Mouse (Mus musculus) spleen, postnatal 36 days (tissue): Measurements from ENCODE around the gene Slc25a3.
A peak's percentile ranks its signal among the peaks of the same experiment; 100 is the strongest.

Experiments used
- DNase-seq, 2 experiments: peaks; one replicate each; pipeline ENCODE4 v3.0.0; 2022; ENCODE audit warnings: low spot score in 2 of 2, mixed read lengths in 1 of 2

Gene Slc25a3

DNA sequence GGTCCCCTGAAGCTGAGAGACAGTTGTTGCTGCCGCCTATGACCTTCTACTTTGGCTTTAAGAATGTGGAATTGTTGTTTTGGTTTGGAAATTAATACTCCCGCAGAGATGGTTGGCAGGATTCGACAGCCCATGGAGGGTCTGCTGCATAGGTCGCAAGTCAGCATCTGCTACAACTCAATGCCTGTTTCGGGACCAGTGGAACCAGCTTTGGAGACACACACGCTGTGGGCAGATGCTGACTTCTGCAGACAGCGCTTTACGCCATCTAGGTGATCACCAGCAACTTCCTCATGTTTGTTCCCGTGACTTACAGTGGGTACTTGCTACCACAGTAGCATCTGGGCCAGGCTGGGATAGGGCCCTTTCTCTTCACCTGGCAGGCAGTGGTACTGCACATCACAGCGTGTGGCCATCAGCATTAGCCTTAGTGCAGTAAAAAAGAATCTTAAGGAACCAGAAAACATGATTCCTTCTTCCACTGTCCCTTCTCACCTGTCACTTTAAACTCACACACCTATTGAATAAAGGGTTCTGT lies 18.9 kb upstream of the Slc25a3 start:
- DNase-seq: no peak

DNA sequence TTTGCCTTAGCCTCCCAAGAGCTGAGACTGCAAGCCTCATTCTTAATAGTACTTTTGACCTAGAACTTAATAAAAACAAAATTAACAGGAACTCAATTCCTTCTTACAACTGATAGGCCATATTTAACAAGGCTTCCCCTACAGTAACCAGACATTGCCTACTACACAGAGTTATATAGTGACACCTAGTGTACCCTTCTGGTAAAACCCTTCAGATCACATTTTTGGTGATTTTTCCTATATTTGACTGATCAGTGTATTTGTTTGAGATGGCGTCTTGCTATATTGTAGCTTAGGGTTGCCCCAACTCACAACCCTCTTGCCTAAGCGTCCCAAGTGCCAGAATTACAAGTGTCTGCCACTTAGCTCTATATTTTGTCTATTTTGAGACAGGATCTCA lies 17.7 kb upstream of the Slc25a3 start:
- DNase-seq: peak in 1 of 2 experiments; percentile 23

DNA sequence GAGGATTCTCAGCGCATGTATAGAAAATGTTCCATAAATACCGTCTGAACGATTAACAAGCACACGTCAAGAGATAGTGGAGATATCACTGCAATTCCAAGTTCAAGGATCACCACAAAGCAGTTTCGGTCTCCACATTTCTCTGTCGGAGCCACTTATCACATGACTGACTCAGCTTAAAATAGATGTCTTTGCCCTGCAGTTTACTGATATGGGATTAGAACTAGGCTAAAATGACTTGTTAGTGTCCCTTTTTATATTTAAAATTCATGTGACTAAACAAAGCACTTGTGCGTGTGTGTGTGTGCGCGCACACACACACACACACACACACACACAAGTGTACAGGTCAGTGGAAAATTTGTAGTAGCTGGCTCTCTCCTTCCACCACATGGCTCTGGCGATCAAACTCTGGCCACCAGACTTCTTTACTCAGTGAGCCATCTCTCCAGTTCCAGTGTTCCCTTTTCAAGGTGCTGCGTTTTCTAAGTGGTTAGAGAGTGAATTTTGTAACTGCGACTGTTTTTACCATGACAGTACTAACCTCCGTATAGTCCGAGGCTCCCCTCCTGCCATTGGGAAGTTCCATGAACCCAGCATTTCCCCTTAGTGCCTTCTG lies 15.4 kb upstream of the Slc25a3 start:
- no peak for DNase-seq

DNA sequence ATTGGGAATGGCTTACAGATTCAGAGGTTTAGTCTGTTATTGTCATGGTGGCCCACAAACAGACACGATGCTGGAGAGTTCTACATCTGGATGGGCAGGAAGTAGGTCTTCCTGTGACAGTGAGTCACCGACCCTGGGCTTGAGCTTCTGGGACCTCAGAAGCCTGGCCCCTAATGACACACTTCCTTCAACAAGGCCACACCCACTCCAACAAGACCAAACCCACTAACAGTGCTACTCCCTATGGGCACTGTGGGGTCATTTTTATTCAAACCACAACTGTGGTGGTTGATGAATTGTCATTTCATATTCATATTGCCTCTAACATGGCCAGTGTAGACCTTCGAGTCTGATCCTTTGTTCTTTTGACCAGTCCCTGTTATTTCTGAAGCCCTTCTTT lies 14.5 kb upstream of the Slc25a3 start:
- peak in 1 of 2 experiments; percentile 22 for DNase-seq

DNA sequence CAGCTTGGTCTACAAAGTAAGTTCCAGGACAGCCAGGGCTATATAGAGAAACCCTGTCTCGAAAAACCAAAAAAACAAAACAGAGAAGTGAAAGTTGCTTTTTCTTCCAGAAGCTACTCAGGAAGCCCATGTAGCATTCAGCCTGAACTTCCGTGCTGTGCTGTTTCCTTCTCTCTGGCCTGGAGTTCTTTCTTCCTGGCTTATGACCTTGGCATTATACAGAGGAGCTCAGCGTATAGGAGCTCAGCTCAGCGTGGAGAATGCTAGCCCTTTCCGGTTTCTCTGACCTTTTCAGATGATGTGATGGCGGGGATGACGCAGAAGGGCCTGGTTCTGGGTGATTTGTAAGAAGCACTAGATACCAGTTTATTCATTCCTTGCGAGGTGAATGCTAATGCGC lies 13.5 kb upstream of the Slc25a3 start:
- DNase-seq: peak in 1 of 2 experiments; percentile 10

DNA sequence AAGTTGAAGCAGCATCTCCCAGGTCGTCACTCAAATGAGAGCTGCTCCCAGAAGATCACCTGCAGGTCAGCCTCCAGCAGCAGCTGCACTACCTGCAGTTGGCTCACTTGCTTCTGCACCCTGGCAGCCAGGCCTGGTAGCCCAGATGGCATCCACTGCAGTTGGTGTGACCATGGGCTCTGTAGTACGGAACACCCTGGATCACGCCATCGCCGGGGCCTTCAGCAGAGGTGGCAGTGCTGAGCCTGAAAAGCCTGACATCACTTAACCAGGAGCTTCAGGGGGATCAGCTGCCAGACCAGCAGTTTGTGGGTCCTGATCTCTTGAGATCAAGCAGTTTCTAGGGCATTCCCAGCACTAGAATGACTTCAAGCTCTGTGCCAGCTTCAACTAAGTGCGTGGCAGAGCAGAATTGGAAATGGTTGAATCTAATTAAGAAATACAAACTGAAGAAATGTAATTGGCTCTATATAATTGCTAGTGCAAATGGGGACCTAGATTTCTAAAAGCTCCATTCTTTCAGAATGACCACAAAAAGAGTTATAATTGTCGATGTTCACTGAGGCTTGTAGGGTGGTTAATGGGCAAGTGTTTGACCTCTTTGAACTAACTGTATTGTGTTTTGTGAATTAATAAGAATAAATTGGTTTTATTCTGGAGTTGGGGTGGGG lies 11.6 kb upstream of the Slc25a3 start:
- DNase-seq: no peak

DNA sequence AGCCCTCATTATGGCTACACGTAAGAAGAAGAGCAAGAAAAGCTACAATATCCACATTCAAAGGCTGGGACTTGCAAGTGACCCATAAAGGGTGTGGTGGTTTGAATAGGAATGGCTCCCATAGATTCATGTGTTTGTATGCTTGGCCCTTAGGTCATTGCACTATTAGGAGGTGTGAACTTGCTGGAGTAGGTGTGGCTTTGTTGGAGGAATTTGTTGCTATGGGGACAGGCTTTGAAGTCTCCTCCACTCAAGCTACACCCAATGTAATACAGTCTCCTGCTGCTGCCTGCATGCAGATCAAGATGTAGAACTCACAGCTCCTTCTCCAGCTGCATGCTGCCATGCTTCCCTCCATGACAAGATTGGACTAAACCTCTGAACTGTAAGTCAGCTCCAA lies 7.7 kb upstream of the Slc25a3 start:
- no peak for DNase-seq

DNA sequence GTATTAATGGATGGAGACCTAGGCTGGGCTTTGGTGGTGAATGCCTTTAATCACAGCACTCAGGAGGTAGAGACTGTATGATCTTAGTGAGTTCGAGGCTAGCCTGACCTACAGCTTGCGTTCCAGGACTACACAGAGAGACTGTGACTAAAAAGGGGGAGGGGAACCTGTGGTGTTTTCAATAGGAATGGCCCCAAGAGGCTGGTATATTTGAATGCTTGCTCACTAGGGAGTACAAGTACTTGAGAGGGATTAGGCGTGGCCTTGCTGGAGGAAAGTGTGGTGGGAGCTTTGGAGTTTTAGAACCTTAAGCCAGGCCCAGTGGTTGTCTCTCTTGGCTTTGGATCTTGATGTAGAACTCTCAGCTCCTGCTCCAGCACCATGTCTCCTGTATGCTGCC lies 6.9 kb upstream of the Slc25a3 start:
- no peak for DNase-seq

DNA sequence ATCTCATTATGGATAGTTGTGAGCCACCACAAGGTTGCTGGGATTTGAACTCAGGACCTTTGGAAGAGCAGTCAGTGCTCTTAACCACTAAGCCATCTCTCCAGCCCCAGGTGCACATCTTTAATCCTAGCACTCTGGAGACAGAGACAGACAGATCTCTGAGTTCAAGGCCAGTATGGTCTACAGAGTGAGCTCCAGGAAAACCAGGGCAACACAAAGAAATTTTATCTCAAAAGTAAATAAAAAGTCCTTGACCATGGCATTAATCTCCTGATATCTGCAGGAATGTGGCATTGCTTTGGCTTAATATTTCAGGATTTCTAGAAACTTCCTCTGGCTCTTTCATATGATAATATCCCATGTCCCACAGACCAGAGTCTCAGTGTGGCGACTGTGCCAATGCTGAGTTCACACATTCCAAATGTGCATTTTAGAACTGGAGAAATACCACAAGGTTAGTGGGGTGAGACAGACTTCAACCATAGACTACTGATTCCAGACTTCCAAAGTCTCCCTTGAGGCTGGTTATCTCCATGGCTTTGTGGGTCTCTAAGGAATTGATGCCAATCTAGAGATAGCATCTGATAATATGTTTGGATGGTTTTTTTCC lies 4.8 kb upstream of the Slc25a3 start:
- DNase-seq: no peak

DNA sequence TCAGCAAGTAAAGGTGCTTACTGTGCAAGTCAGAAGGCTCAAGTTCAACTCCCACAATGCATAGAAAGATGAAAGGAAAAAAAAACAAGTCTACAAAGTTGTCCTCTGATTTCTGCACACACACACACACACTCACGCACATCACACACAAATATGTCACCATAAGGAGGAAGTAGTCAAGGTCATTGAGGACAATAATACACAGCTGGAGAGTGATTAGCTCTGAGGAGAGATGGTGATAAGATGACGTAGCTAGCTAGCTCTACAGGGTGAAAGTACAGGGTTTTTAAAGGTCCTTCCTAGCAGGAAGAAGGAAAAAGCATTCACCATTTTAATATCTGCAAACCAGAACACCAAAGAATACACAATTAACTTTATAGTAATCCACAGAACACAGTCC lies 3.5 kb upstream of the Slc25a3 start:
- no peak for DNase-seq

DNA sequence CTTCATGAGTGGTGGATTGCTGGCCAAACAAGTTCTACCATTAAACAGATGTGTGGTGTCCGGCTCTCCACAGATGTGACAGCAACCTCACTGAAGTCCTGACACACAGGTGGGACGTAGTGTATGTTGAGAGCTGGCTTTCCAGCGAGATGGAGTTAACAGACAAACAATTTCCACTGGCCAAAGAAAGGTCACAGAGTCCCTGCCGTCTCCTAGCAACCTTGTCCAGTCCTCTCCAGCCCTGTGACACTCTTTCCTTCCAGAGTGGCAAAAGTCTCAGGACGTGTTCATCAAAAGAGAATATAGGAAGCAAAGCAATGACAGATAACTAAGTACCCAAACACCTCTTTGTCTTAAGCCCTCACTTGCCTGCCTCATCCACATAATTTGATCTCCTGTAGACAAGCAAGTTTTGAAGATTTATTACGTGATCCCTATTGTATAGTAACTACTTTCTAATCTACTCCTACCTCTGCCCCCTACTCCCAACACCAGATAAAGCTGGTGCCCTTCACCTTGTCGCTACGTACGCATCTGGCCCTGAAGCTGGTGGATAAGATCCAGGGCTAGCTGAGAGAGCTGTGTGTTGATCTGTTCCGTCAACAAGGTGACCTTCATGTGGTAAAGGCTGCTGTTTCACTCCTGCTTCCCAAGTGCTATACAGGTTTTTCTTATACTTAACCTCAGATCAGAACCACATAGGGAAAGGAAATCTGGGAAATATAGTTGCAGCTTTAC lies 2.9 kb upstream of the Slc25a3 start:
- DNase-seq: no peak

DNA sequence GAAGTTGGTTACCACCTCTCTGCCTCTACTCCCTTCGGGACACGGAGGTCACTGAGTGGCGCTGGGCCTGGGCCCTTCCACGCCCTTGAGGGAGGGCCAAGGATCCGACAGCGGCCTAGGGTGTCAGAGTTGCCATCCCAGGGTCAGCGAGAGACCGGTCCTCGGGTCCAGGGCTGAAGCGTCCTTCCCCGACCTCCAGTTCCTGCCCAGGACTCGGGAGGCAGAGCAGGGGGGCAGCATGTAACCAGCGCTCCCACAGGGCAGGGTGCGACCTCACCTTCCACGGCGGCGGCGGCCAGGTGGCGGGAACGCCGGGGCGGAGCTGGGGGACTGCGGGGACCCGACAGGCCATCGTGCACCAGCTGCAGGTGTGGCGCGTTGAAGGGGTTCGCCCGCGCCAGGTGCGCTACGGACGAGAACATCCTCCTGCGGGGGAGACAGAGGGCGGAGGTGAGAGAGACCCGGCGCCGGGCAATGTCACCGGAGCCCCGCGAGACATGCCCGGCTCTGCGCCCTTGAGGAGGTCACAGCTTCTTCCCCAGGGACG lies 505 bp downstream of the Slc25a3 start:
- peak; percentile 32 to 55 for DNase-seq

DNA sequence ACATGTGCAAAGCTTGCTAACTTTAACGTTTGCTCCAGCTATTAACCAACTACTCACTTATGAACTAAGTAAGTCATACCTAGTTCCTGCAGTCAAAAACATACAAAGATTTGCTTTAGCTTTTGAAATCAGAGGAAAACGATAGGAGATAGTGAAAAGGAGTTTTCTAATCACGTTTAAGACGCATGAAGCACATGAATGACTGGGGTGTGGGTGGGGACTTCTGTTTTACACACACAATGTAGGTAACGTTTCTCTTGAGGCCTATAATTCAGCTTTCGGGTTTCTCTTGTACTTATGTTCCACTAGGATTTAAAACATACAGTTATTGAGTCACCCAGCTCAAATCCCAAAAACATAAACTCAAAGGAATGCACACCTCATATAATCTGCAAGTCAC lies 1.2 kb downstream of the Slc25a3 start:
- DNase-seq: no peak

DNA sequence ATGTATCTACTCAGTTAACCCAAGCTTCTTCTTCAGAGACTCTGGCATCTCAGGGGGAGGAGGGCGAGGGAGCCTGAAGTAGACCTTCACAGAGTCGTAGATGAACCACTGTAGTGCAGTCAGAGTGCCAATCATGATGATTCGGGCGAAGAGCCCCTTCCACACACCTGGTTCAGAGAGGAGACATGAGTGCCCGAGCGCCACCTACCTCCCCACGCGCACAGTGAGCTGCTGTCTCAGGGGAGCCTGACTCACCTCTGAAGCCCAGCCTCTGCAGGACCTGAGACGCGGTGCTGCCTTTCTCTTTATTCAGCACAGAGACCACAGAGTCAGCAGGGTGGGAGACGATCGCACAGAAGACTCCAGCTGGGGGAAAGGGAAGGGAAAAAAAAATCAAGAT lies 6.9 kb downstream of the Slc25a3 start:
- DNase-seq: no peak

DNA sequence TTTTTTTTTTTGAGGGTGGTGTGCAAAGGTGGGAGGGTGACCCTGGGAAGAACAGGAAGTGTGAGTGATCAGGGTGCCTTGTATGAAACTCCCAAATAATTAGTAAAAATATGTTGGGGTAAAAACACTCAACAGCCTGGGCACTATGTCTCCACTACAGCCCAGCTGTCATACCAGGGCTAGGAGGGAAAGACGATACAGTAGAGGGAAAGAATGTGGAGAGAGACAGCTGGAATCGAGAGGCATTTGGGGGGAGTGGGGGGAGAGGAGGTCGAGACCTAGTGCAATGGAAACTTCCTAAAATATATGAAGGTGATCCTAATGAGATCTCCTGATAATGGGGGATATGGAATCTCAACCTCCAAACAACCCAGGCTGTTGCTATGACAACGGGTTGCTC lies 14.0 kb downstream of the Slc25a3 start:
- no peak for DNase-seq

DNA sequence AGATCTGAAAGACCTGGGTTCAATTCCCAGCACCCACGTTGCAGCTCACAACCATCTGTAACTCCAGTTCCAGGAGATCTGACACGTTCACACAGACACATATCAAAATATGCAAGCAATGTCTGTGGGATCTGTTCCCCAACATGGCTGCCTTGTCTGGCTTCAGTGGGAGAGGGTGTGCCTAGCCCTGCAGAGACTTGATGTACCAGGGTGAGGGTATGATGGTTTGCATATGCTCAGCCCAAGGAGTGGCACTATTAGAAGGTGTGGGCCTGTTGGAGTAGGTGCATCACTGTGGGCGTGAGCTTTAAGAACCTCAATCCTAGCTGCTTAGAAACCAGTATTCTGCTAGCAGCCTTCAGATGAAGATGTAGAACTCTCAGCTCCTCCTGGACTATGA lies 17.9 kb downstream of the Slc25a3 start:
- no peak for DNase-seq

DNA sequence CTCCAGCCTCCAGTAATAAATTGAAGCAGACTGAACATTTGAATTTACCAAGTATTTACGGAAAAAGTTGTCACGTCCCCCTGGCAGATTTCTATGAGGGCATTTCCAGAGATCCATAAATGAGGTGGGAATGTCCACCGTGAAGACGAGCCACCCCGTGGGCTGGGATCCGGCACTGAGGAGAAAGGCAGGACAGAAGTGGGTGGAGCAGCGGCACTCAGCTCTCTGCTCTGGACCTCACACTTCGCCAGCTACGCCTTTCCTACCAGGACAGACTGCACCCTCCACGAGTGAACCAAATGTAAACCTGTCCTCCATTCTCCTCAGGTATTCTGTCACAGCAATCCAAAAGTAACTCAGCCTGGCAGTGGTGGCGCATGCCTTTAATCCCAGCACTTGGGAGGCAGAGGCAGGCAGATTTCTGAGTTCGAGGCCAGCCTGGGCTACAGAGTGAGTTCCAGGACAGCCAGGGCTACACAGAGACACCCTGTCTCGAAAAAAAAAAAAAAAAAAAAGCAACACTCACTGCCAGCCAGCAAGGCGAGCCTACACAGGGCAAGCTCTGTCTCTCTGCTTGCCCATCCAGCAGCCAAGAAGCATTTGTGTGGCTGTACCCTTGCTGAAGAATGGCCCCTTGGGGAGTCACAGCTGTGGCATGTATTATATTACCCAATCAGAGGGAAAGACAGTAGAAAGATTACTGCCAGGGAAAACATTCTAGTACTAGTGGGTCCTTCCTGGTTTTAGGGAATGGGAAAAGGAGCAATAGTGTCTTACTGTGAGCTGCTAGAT lies 20.9 kb downstream of the Slc25a3 start:
- DNase-seq: no peak

DNA sequence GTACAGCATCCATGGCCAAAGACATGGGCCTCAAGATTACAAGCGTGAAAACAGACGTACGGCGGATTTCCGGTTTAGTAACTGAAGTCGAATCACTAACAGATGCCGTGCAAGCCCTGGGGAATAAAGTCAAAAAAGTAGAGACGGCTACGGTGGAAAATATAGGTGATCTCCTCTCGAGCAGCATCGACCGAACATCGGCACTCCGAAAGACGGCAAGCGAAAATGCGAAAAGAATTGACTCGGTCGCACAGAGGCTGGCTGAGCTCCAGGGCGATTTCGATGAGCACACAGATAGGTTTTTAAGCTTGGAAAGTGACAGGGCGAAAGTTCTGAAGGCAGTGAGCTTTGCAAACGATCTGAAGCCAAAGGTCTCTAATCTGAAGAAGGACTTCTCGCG lies 21.9 kb downstream of the Slc25a3 start:
- no peak for DNase-seq

DNA sequence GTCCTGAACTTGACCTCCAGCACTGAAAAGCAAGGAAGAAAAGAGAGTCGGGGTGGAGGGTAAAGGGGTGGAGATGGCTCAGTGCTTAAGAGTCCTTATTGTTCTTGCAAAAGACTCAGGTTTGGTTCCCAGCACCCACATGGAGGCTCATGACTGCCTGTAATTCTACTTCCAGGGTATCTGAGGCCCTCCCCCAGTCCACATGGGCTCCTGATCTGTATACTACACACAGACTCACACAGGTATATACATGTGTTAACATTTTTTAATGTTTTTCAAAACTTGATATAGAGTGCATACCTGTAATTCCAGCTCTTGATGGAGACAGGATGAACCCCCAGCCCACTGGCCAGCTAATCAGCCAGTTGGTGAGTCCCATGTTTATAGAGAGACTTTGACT lies 23.8 kb downstream of the Slc25a3 start:
- no peak for DNase-seq

DNA sequence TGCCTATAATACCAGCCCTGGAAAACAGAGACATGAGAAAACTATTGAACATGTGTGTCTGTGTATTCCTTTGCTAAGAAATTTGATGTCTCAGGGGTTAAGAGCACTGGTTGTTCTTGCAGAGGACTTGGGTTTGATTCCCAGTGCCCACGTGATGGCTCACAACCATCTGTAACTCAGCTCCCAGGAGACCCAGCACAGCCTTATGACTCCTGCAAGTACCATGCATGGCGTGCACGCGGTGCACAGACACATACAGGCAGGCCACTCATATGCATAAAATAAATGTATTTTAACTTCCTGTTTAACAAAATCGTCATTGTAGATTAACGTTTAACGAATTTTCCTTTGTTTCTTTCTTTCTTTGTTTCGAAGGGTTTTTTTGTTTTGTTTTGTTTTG lies 25.8 kb downstream of the Slc25a3 start:
- DNase-seq: no peak
